Mouse (Mus musculus) heart, embryonic 10.5 days (tissue): ENCODE results near the gene Gm45713. TPM values are rescaled to one million over a fixed set of nuclear protein-coding genes. Genes with fewer than 3 reads are reported as not detected.

Source experiments
- DNase-seq: peaks from one replicate; pipeline ENCODE4 v3.0.0-alpha.2; 2017; ENCODE audit warnings: low spot score
- H3K27ac ChIP-seq: fragments of 300-500 bp; sonication (generic); 2 replicates; pipeline ENCODE4 v1.5.1; 2016; ENCODE audit warnings: mild to moderate bottlenecking
- H3K27me3 ChIP-seq: fragments of 300-500 bp; sonication (generic); 2 replicates; pipeline ENCODE4 v1.6.1; 2016; ENCODE audit warnings: mild to moderate bottlenecking; ENCODE audit not compliant: poor library complexity, insufficient read depth, severe bottlenecking
- H3K36me3 ChIP-seq: fragments of 300-500 bp; sonication (generic); 2 replicates; pipeline ENCODE4 v1.6.1; 2016; ENCODE audit warnings: mild to moderate bottlenecking, moderate library complexity
- H3K4me1 ChIP-seq: fragments of 300-500 bp; sonication (generic); 2 replicates; pipeline ENCODE4 v1.6.1; 2016; ENCODE audit warnings: mild to moderate bottlenecking
- H3K4me3 ChIP-seq: fragments of 300-500 bp; sonication (generic); 2 replicates; pipeline ENCODE4 v1.5.1; 2016; ENCODE audit warnings: mild to moderate bottlenecking, moderate library complexity
- H3K9me3 ChIP-seq: fragments of 300-500 bp; sonication (generic); 2 replicates; pipeline ENCODE4 v1.6.1; 2016; ENCODE audit warnings: mild to moderate bottlenecking, moderate library complexity
- WGBS: fragments of 180-500 bp; shearing (Covaris S2); methylation state at CpG from one replicate; pipeline ENCODE4 v1.1.7; 2016; 5-methylcytosine and 5-hydroxymethylcytosine counted together
- microRNA counts: library from miRNA; unstranded; fragments of <30 nt; microRNA quantifications from one replicate; lab custom pipeline; 2017
- microRNA-seq: library from miRNA; unstranded; fragments of <30 nt; microRNA quantifications from one replicate; pipeline ENCODE4, GENCODE M21; 2017
- polyA plus RNA-seq: library from polyadenylated mRNA; unstranded; fragments of >200 nt; fragmentation: Nextera tagmentation; extraction: Ambion mirVana; gene quantifications from 2 replicates; pipeline ENCODE4 v1.2.1, GENCODE M21; 2016

The Gm45713 gene
- polyA plus RNA-seq, 1 experiment from 2014 or later, result 0.58 TPM

DNA sequence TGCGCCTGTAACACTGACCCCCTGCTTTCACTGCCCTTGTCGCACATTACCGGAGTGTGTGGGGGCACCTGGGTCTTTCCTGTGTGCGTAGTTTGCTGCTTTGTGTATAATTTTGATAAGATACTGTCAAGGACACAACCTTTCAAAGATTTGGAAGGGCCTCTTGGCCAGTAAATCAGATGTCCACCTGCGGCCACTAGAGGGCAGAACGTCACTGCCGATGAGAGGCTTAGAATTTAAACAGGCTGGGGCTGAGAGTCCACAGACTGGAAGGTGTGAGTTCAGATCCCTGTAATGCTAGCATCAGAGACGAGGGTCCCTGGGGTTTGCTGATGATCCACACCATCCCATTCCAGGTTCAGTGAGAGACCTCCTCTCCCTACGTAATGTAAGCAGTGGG lies 57.5 kb downstream of the Gm45713 start:
- no peak overlapping the region for H3K27ac ChIP-seq
- H3K4me1 ChIP-seq, result peaks cover 36% of the 10 kb centered on the region
- no peaks in the 10 kb centered on the region for H3K9me3 ChIP-seq
- H3K27me3 ChIP-seq, result no peaks in the 10 kb centered on the region
- peak; percentile 89 for DNase-seq
- peaks cover 62% of the 10 kb centered on the region for H3K36me3 ChIP-seq
- 27% methylated on average over 9 of the region's 9 CpGs for WGBS
- H3K4me3 ChIP-seq, result no peak overlapping the region

DNA sequence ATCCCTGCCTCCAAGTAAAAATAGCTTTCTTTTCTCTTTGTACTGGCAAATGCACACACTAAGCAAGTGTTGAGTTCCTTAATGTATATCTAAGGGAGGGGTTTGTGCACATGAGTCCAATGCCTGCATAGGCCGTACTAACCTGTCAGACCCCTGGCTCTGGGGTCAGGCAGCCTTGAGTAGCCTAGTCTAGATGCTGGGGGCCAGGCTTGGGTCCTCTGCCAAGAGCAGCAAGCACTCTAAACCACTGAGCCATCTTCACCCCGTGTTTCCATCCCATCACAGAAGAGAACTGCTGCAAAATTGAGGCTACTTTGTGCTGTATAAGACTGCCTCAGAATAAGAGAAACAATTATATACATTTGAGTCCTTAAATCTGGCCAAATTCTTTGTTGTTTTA lies 58.2 kb downstream of the Gm45713 start:
- no peak overlapping the region for H3K4me3 ChIP-seq
- H3K9me3 ChIP-seq, result no peaks in the 10 kb centered on the region
- H3K36me3 ChIP-seq, result peaks cover 58% of the 10 kb centered on the region
- DNase-seq, result no peak
- peaks cover 34% of the 10 kb centered on the region for H3K4me1 ChIP-seq
- WGBS, result 92% methylated on average over 2 of the region's 2 CpGs
- H3K27me3 ChIP-seq, result no peaks in the 10 kb centered on the region
- no peak overlapping the region for H3K27ac ChIP-seq

DNA sequence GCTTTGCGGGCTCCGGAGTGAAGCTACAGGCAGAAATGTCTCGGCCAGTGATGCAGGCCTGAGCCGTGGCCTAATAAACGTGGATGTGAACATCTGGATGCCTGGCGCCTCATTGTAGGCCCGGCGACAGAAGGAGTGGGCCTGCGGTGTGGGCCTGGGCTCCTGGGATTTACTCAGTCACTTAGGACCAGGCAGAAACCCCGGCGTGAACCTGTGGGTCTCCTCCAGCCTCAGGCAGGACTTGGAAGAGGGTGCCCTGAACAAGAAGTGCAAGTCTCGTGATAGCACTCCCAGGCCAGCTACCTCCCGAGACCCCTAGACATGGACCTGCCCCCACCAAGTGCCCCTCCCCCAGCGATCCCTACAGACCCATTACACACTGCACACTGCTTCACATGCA lies 58.7 kb downstream of the Gm45713 start:
- Histone ChIP-seq H3K27ac (no peak overlapping the region; the same call in 1 of the 2 replicates), H3K27me3 (no peaks in the 10 kb centered on the region), H3K36me3 (peaks cover 52% of the 10 kb centered on the region), H3K4me3 (no peak overlapping the region), H3K4me1 (peaks cover 30% of the 10 kb centered on the region), H3K9me3 (no peaks in the 10 kb centered on the region)
- WGBS, result 82% methylated on average over 14 of the region's 14 CpGs
- DNase-seq, result no peak

DNA sequence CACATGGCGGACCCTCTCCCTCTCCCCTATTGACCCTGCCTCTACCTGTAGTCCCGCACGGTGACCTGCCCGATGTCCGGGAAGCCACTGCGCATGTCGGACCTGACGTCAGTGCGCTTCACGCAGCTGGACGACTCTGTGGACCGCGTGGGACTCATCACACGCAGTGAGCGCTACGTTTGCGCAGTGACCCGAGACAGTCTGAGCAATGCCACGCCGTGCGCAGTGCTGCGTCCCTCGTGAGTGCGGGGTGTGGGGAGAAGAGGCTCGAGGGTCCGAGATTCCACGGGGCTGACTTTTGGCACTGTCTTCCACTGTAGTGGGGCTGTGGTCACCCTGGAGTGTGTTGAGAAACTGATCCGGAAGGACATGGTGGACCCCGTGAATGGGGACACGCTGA lies 59.5 kb downstream of the Gm45713 start:
- Histone ChIP-seq H3K4me1 (peaks cover 30% of the 10 kb centered on the region), H3K36me3 (peaks cover 50% of the 10 kb centered on the region), H3K27me3 (no peaks in the 10 kb centered on the region), H3K4me3 (no peak overlapping the region; the same call in 1 of the 2 replicates), H3K27ac (peak overlapping the region; percentile 77; the same call in 1 of the 2 replicates), H3K9me3 (no peaks in the 10 kb centered on the region)
- 87% methylated on average over 30 of the region's 30 CpGs for WGBS
- DNase-seq, result no peak

MicroRNAs encoded within 50 kb of the gene (microRNA counts, 519-probe panel; counts per million panel counts)
- microRNA mmu-miR-150 (lab: Ali Mortazavi, UCI), result not detected

Small RNAs within 50 kb of the gene (microRNA-seq; reads per million reads assigned to microRNA genes)
- gene Mir150 (8.1 reads per million, percentile 23 among the genes with 10 or more reads in this experiment), gene Mir5121 (7.6 reads per million, percentile 22 among the genes with 10 or more reads in this experiment), gene Mir7055 (not detected)

Other genes with a start within 250 kb of the Gm45713 start
- 90.5 and 95.6 TPM in 2 replicates for gene Med25, start 243.5 kb downstream of the Gm45713 start, polyA plus RNA-seq
- gene Fuz, start 240.2 kb downstream of the Gm45713 start, polyA plus RNA-seq, result 14.2 and 14.9 TPM in 2 replicates
- gene Ap2a1, start 206.7 kb downstream of the Gm45713 start, polyA plus RNA-seq, result 73.9 and 82.1 TPM in 2 replicates
- gene Tsks, start 193.0 kb downstream of the Gm45713 start, polyA plus RNA-seq, result 0.25 TPM in 1 of 2 replicates, not detected in the other
- gene Cpt1c, start 161.4 kb downstream of the Gm45713 start, polyA plus RNA-seq, result 11.7 and 19.1 TPM in 2 replicates
- gene Prmt1, start 149.7 kb downstream of the Gm45713 start, polyA plus RNA-seq, result 563 and 740 TPM in 2 replicates
- 61.8 and 71.1 TPM in 2 replicates for gene Irf3, start 138.6 kb downstream of the Gm45713 start, polyA plus RNA-seq
- gene Bcl2l12, start 137.5 kb downstream of the Gm45713 start, polyA plus RNA-seq, result 44.9 and 57.9 TPM in 2 replicates
- 40.5 and 41.0 TPM in 2 replicates for gene Scaf1, start 119.9 kb downstream of the Gm45713 start, polyA plus RNA-seq
- 50.5 and 57.5 TPM in 2 replicates for gene Rras, start 118.3 kb downstream of the Gm45713 start, polyA plus RNA-seq
- 8.8 and 13.3 TPM in 2 replicates for gene Prr12, start 83.3 kb downstream of the Gm45713 start, polyA plus RNA-seq
- 59.9 and 65.2 TPM in 2 replicates for gene Nosip, start 73.8 kb downstream of the Gm45713 start, polyA plus RNA-seq
- 15.0 and 16.8 TPM in 2 replicates for gene Prrg2, start 73.6 kb downstream of the Gm45713 start, polyA plus RNA-seq
- 270 and 314 TPM in 2 replicates for gene Rcn3, start 44.0 kb downstream of the Gm45713 start, polyA plus RNA-seq
- 7.8 and 10.2 TPM in 2 replicates for gene Fcgrt, start 32.4 kb downstream of the Gm45713 start, polyA plus RNA-seq
- 1,266 and 1,534 TPM in 2 replicates for gene Rps11, start 11.8 kb downstream of the Gm45713 start, polyA plus RNA-seq
- gene Rpl13a, start 7.5 kb downstream of the Gm45713 start, polyA plus RNA-seq, result 873 and 1,060 TPM in 2 replicates
- gene Flt3l, start 201 bp upstream of the Gm45713 start, polyA plus RNA-seq, result 2.5 and 3.1 TPM in 2 replicates
- gene Pih1d1, start 18.1 kb upstream of the Gm45713 start, polyA plus RNA-seq, result 97.8 and 102 TPM in 2 replicates
- gene Aldh16a1, start 18.4 kb upstream of the Gm45713 start, polyA plus RNA-seq, result 45.2 and 45.7 TPM in 2 replicates
- gene Slc17a7, start 27.7 kb upstream of the Gm45713 start, polyA plus RNA-seq, result 0.76 and 1.4 TPM in 2 replicates
- not detected in 2 replicates for gene Gfy, start 43.3 kb upstream of the Gm45713 start, polyA plus RNA-seq
- gene Pth2, start 44.8 kb upstream of the Gm45713 start, polyA plus RNA-seq, result 0.41 TPM in 1 of 2 replicates, not detected in the other
- 0.69 and 0.88 TPM in 2 replicates for gene Ccdc155, start 68.7 kb upstream of the Gm45713 start, polyA plus RNA-seq
- gene Dkkl1, start 75.9 kb upstream of the Gm45713 start, polyA plus RNA-seq, result 1.2 and 1.9 TPM in 2 replicates
- 161 and 210 TPM in 2 replicates for gene Tead2, start 79.5 kb upstream of the Gm45713 start, polyA plus RNA-seq
- gene Cd37, start 102.9 kb upstream of the Gm45713 start, polyA plus RNA-seq, result 1.5 and 2.3 TPM in 2 replicates
- gene Slc6a16, start 104.9 kb upstream of the Gm45713 start, polyA plus RNA-seq, result 0.50 and 0.83 TPM in 2 replicates
- gene Slc6a21, start 141.3 kb upstream of the Gm45713 start, polyA plus RNA-seq, result not detected in 2 replicates
- 13.5 and 15.2 TPM in 2 replicates for gene Trpm4, start 197.5 kb upstream of the Gm45713 start, polyA plus RNA-seq
- gene Hrc, start 199.1 kb upstream of the Gm45713 start, polyA plus RNA-seq, result 17.9 and 31.4 TPM in 2 replicates
- 2.4 and 2.9 TPM in 2 replicates for gene Ppfia3, start 230.8 kb upstream of the Gm45713 start, polyA plus RNA-seq
- gene Lin7b, start 234.4 kb upstream of the Gm45713 start, polyA plus RNA-seq, result 0.59 and 1.4 TPM in 2 replicates